Mouse (Mus musculus): Measurements from ENCODE around the gene Iqcd. TPM values are rescaled to one million over a fixed set of nuclear protein-coding genes. Genes with fewer than 3 reads are reported as not detected.

Gene Iqcd
- polyA plus RNA-seq, 2 experiments: 0.12 to 1.4 TPM

DNA sequence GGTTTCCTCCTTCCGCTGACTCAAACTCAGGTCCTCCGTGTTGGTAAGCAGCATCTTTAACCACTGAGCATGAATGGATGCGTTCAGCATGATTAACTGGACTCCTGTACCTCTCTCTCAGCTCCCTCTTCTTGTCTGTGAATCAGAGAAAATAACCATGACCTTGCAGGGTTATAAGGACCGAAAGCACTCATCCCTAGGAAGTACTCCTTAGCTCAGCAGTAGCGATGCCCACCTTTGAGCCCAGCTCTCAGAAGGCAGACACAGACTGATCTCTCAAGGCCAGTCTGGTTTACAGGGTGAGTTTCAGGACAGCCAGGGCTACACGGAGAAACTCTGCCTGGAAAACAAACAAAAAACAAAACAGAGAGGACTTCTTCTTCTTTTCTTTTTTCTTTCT is 5.7 kb downstream of the Iqcd start:
- DNase-seq (ENCODE audit: low spot score): no peak
- 90% methylated on average over 6 of the region's 6 CpGs for WGBS

DNA sequence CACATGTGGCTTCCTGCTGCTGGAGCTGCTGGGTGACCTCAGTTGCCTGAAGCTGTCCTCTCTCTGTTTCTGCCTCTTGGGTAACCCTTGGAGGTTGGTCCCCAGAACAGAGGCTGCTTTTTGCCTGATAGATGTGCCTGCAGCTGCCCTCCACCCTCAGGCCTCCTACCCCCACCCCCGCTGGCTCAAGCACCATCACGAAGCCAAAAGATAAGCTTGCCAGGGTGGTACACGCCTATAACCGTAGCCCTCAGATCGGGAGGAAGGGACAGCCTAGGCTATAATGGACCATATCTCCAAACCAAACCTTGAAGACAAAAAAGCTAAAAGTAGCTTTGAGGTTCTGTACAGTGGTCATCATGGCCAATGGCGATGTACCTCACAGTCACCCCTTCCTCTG is 10.8 kb downstream of the Iqcd start:
- no peak for TF ChIP-seq POLR2A (IDR thresholded peaks at IDR 0.05; ENCODE audit: borderline replicate concordance, extremely low read depth, insufficient read depth, insufficient read length)
- no peaks in the 10 kb centered on the region for H3K4me1 ChIP-seq (ENCODE audit: control insufficient read depth, insufficient read depth, low read length)
- no peak overlapping the region for H3K4me3 ChIP-seq (replicated peaks; ENCODE audit: low read length)
- no peaks in the 10 kb centered on the region for H3K36me3 ChIP-seq (ENCODE audit: control insufficient read depth, insufficient read depth, low read length)
- H3K9ac ChIP-seq (ENCODE audit: low read depth, low read length, severe bottlenecking): no peak overlapping the region
- H3K27ac ChIP-seq (replicated peaks; ENCODE audit: low read depth, low read length): no peak overlapping the region
- no peak for ATAC-seq (ENCODE audit: low FRiP score, low read depth)
- DNase-seq (ENCODE audit: low spot score): no peak
- H3K4me2 ChIP-seq (replicated peaks; ENCODE audit: low read depth, low read length, severe bottlenecking): no peak overlapping the region
- 93% methylated on average over 6 of the region's 6 CpGs for WGBS
- no peaks in the 10 kb centered on the region for H3K27me3 ChIP-seq (ENCODE audit: control insufficient read depth, insufficient read depth, low read length)
- H3K9me3 ChIP-seq (ENCODE audit: control insufficient read depth, low read length): no peaks in the 10 kb centered on the region

More for the DNA sequence above, 5.7 kb downstream of the Iqcd start:
- no peak overlapping the region for H3K4me3 ChIP-seq (replicated peaks; ENCODE audit: low read length)
- no peak overlapping the region for H3K27ac ChIP-seq (replicated peaks; ENCODE audit: low read depth, low read length)
- H3K27me3 ChIP-seq (ENCODE audit: control insufficient read depth, insufficient read depth, low read length): no peaks in the 10 kb centered on the region
- ATAC-seq (ENCODE audit: low FRiP score, low read depth): no peak
- no peaks in the 10 kb centered on the region for H3K4me1 ChIP-seq (ENCODE audit: control insufficient read depth, insufficient read depth, low read length)
- no peaks in the 10 kb centered on the region for H3K9me3 ChIP-seq (ENCODE audit: control insufficient read depth, low read length)
- no peak for TF ChIP-seq POLR2A (IDR thresholded peaks at IDR 0.05; ENCODE audit: borderline replicate concordance, extremely low read depth, insufficient read depth, insufficient read length)
- no peak overlapping the region for H3K4me2 ChIP-seq (replicated peaks; ENCODE audit: low read depth, low read length, severe bottlenecking)
- no peak overlapping the region for H3K9ac ChIP-seq (ENCODE audit: low read depth, low read length, severe bottlenecking)
- no peaks in the 10 kb centered on the region for H3K36me3 ChIP-seq (ENCODE audit: control insufficient read depth, insufficient read depth, low read length)

DNA sequence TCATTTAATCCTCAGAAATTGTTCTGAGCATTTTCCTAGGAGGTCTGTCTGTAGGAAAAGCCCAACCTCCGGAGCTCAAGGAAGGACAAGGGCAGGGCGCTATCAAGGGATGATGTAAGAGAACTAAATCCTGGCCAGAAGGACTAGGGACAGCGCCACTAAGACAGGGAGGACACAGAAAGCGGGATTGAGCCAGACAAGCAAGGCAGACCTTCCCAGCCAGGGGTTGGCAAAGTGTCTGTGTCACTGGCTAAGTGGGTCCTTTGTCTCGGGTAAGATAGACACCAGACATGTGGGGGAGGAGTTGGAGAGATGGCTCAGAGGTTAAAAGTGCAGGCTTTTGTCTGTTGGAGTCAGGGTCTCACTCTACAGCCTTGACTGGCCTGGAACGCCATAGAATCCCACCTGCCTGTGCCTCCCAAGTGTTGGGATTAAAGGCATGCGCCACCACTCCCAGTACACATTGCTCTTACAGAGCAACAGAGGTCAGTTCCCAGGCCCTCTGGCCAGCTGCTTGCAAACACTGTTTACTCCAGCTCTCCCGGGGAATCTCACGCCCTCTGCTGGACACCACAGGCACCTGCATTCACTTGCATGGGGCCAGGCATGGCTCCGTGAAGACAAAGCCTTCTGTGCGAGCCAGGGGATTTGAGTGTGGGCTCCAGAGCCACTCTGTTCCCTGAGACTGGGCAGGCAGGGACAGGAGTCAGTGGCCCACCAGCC is 12.3 kb downstream of the Iqcd start:
- Histone ChIP-seq H3K27ac (replicated peaks; ENCODE audit: low read depth, low read length) (no peak overlapping the region), H3K9ac (ENCODE audit: low read depth, low read length, severe bottlenecking) (no peak overlapping the region), H3K36me3 (ENCODE audit: control insufficient read depth, insufficient read depth, low read length) (no peaks in the 10 kb centered on the region), H3K9me3 (ENCODE audit: control insufficient read depth, low read length) (no peaks in the 10 kb centered on the region), H3K27me3 (ENCODE audit: control insufficient read depth, insufficient read depth, low read length) (no peaks in the 10 kb centered on the region), H3K4me2 (replicated peaks; ENCODE audit: low read depth, low read length, severe bottlenecking) (no peak overlapping the region), H3K4me3 (replicated peaks; ENCODE audit: low read length) (no peak overlapping the region), H3K4me1 (ENCODE audit: control insufficient read depth, insufficient read depth, low read length) (no peaks in the 10 kb centered on the region)
- DNase-seq (ENCODE audit: low spot score) (no peak), ATAC-seq (ENCODE audit: low FRiP score, low read depth) (no peak)
- 69% methylated on average over 11 of the region's 11 CpGs for WGBS
- TF ChIP-seq POLR2A (IDR thresholded peaks at IDR 0.05; ENCODE audit: borderline replicate concordance, extremely low read depth, insufficient read depth, insufficient read length): no peak

DNA sequence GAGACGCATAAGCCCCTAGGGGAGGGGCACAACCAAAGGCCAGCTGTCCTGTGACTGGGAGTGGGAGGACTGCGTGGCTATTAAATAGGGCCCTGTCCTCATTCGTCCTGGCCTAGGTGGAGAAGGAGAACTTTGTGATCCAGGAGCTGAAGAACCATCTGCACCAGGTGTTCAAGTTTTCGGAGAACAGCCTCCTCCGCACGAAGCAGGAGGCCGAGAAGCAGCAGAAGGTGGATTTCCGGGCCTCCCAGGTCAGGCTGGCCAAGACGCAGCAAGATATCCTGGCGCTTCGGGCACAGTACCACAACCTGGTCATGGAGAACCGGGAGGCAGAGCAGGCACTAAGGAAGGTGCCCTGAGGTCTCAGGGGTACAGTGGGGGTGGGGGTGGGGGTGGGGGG is 13.4 kb downstream of the Iqcd start:
- no peaks in the 10 kb centered on the region for H3K4me1 ChIP-seq (ENCODE audit: control insufficient read depth, insufficient read depth, low read length)
- no peaks in the 10 kb centered on the region for H3K27me3 ChIP-seq (ENCODE audit: control insufficient read depth, insufficient read depth, low read length)
- H3K36me3 ChIP-seq (ENCODE audit: control insufficient read depth, insufficient read depth, low read length): no peaks in the 10 kb centered on the region
- ATAC-seq (ENCODE audit: low FRiP score, low read depth) (no peak), DNase-seq (ENCODE audit: low spot score) (no peak)
- TF ChIP-seq POLR2A (IDR thresholded peaks at IDR 0.05; ENCODE audit: borderline replicate concordance, extremely low read depth, insufficient read depth, insufficient read length): no peak
- H3K4me2 ChIP-seq (replicated peaks; ENCODE audit: low read depth, low read length, severe bottlenecking): no peak overlapping the region
- 93% methylated on average over 12 of the region's 12 CpGs for WGBS
- no peak overlapping the region for H3K27ac ChIP-seq (replicated peaks; ENCODE audit: low read depth, low read length)
- no peaks in the 10 kb centered on the region for H3K9me3 ChIP-seq (ENCODE audit: control insufficient read depth, low read length)
- no peak overlapping the region for H3K4me3 ChIP-seq (replicated peaks; ENCODE audit: low read length)
- H3K9ac ChIP-seq (ENCODE audit: low read depth, low read length, severe bottlenecking): no peak overlapping the region

DNA sequence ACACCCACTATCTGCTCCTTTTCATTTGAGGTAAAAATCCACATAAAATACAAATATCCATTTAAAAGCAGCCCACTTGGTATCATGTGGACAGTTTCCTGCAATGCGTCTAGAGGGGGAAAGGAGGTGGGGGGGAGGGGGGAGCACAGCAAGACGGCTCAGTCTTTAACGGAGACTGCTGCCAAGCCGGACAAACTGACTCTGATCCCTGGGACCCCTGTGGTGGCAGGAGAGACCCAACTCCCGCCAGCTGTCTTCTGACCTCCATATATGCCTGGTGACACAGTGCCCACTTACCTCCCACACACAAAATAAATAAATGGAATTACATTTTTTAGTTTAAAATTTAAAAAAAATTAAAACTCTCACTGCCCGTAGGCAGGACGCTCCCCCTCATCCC is 14.7 kb downstream of the Iqcd start:
- Histone ChIP-seq H3K9ac (ENCODE audit: low read depth, low read length, severe bottlenecking) (no peak overlapping the region), H3K4me1 (ENCODE audit: control insufficient read depth, insufficient read depth, low read length) (no peaks in the 10 kb centered on the region), H3K27ac (replicated peaks; ENCODE audit: low read depth, low read length) (no peak overlapping the region), H3K4me3 (replicated peaks; ENCODE audit: low read length) (no peak overlapping the region), H3K4me2 (replicated peaks; ENCODE audit: low read depth, low read length, severe bottlenecking) (no peak overlapping the region), H3K36me3 (ENCODE audit: control insufficient read depth, insufficient read depth, low read length) (0 out of 2 replicates have a peak, but pooled peaks cover 4% of the 10 kb centered on the region), H3K27me3 (ENCODE audit: control insufficient read depth, insufficient read depth, low read length) (no peaks in the 10 kb centered on the region), H3K9me3 (ENCODE audit: control insufficient read depth, low read length) (no peaks in the 10 kb centered on the region)
- DNase-seq (ENCODE audit: low spot score) (no peak), ATAC-seq (ENCODE audit: low FRiP score, low read depth) (no peak)
- no peak for TF ChIP-seq POLR2A (IDR thresholded peaks at IDR 0.05; ENCODE audit: borderline replicate concordance, extremely low read depth, insufficient read depth, insufficient read length)
- WGBS: 52% methylated on average over 7 of the region's 7 CpGs

Data from limb, embryonic 14.5 days (tissue).